Mouse (Mus musculus) neural tube, embryonic 11.5 days (tissue): ENCODE measurements around the gene Snrpf. TPM values are rescaled to one million over a fixed set of nuclear protein-coding genes. Genes with fewer than 3 reads are reported as not detected.

Experiments used
- ATAC-seq: fragments of 200-750 bp; cut with Nextera tagmentation; 2 replicates; pipeline ENCODE4 v1.8.0; 2017; ENCODE audit warnings: moderate number of reproducible peaks, mild to moderate bottlenecking, moderate TSS enrichment, moderate library complexity; ENCODE audit not compliant: insufficient read depth, low FRiP score, low TSS enrichment
- DNase-seq: peaks from one replicate; pipeline ENCODE4 v3.0.0-alpha.2; 2015; ENCODE audit warnings: low spot score
- H3K27ac ChIP-seq: fragments of 300-500 bp; sonication (generic); 2 replicates; pipeline ENCODE4 v1.5.1; 2014; ENCODE audit warnings: low read depth, mild to moderate bottlenecking, low read length
- H3K27me3 ChIP-seq: fragments of 300-500 bp; sonication (generic); 2 replicates; pipeline ENCODE4 v1.6.1; 2014; ENCODE audit warnings: mild to moderate bottlenecking, low read length, mixed read lengths; ENCODE audit not compliant: control insufficient read depth, insufficient read depth
- H3K36me3 ChIP-seq: fragments of 300-500 bp; sonication (generic); 2 replicates; pipeline ENCODE4 v1.6.1; 2014; ENCODE audit warnings: mild to moderate bottlenecking, low read length, moderate library complexity, mixed read lengths; ENCODE audit not compliant: control insufficient read depth, insufficient read depth
- H3K4me1 ChIP-seq: fragments of 300-500 bp; sonication (generic); 2 replicates; pipeline ENCODE4 v1.6.1; 2014; ENCODE audit warnings: low read length, mixed read lengths; ENCODE audit not compliant: control insufficient read depth, insufficient read depth
- H3K4me2 ChIP-seq: fragments of 300-500 bp; sonication (generic); 2 replicates; pipeline ENCODE4 v1.6.1; 2014; ENCODE audit warnings: low read depth, mild to moderate bottlenecking, moderate library complexity
- H3K4me3 ChIP-seq: fragments of 300-500 bp; sonication (generic); 2 replicates; pipeline ENCODE4 v1.5.1; 2014; ENCODE audit warnings: low read depth, low read length
- H3K9ac ChIP-seq: fragments of 300-500 bp; sonication (generic); 2 replicates; pipeline ENCODE4 v1.6.1; 2014; ENCODE audit warnings: mild to moderate bottlenecking, low read length
- H3K9me3 ChIP-seq: fragments of 300-500 bp; sonication (generic); 2 replicates; pipeline ENCODE4 v1.6.1; 2016; ENCODE audit warnings: low read length; ENCODE audit not compliant: control insufficient read depth
- WGBS: fragments of 180-500 bp; shearing (Covaris S2); extraction: QIAGEN DNeasy Blood & Tissue Kit; methylation state at CpG from one replicate; pipeline ENCODE4 v1.1.7; 2014; 5-methylcytosine and 5-hydroxymethylcytosine counted together
- polyA plus RNA-seq: library from polyadenylated mRNA; unstranded; fragments of >200 nt; fragmentation: Nextera tagmentation; extraction: Ambion mirVana; gene quantifications from 2 replicates; pipeline ENCODE4 v1.2.1, GENCODE M21; 2014

Snrpf gene
- polyA plus RNA-seq, 1 experiment from 2014 or later: 139 TPM

DNA sequence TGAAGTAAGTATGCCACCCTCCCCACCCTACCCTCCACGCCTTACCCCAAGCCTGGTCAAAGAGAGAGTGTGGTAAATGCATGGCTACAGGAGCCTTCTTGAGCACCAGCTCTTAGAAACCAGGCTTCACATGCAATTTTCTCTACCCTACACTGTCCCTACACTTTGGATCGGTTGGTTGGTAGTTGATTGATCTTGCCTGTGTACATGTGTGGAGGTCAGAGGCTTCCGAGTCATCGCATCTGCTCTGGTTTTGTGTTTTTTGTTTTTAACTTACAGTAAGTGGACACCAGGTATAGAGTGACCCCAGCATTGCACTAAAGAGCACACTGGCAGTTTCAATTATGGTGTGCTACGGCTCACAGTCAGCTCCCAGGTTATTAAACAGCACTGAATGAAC, 45.3 kb downstream of the Snrpf start:
- Histone ChIP-seq H3K9ac (no peak overlapping the region), H3K36me3 (no peaks in the 10 kb centered on the region), H3K4me3 (no peak overlapping the region), H3K27me3 (no peaks in the 10 kb centered on the region), H3K4me2 (no peak overlapping the region), H3K9me3 (no peaks in the 10 kb centered on the region), H3K27ac (no peak overlapping the region), H3K4me1 (no peaks in the 10 kb centered on the region)
- ATAC-seq: no peak
- no peak for DNase-seq
- 83% methylated on average over 5 of the region's 5 CpGs for WGBS

DNA sequence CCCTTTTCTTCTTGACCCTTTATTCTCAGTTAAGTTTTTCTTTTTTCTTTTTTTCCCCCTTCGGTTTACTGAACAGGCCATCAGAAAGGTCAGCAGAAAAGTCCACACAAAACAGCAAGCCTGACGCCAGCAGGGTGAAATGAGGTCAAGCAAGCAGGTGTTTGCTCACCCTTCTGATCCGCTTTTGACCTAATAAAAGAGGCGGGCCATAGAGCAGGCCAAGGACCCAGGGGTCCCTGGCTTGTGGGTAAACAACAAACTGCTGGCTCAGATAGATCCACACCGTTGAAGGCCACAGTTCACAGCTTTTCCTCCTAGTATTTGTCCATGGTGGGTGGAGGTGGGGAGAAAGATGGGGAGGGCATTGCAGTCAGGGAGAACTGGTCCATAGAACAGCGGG, 46.3 kb downstream of the Snrpf start:
- H3K27ac ChIP-seq: no peak overlapping the region
- H3K4me3 ChIP-seq: no peak overlapping the region
- no peaks in the 10 kb centered on the region for H3K4me1 ChIP-seq
- ATAC-seq: no peak
- DNase-seq: no peak
- H3K4me2 ChIP-seq: no peak overlapping the region
- H3K36me3 ChIP-seq: no peaks in the 10 kb centered on the region
- H3K9ac ChIP-seq: no peak overlapping the region
- H3K27me3 ChIP-seq: no peaks in the 10 kb centered on the region
- no peaks in the 10 kb centered on the region for H3K9me3 ChIP-seq
- WGBS: 58% methylated on average over 6 of the region's 6 CpGs

GRCm38 (mm10) chr10:93542356-93542755, 47.1 kb downstream of the Snrpf start:
- 47% methylated on average over 4 of the region's 4 CpGs for WGBS
- ATAC-seq: no peak

DNA sequence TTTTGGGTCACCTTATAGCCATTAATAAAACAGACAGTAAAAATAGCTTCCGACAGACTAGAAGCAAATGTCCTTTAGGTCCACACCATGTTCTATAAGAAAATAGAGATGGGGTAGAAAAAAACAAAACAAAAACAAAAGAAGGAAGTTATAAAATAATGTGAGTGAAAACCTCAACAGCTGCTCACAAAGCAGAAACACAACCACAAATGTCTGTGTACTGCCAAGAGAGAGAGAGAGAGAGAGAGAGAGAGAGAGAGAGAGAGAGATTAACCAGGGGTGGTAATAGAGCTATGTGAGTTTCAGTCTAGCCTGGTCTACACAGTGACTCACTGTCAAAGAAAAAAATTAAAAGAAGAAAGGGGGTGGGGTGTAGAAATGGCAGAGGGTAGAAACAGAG, 47.9 kb downstream of the Snrpf start:
- Histone ChIP-seq H3K27ac (no peak overlapping the region), H3K9ac (no peak overlapping the region), H3K36me3 (no peaks in the 10 kb centered on the region), H3K4me3 (no peak overlapping the region), H3K4me1 (no peaks in the 10 kb centered on the region), H3K4me2 (no peak overlapping the region), H3K27me3 (no peaks in the 10 kb centered on the region), H3K9me3 (no peaks in the 10 kb centered on the region)
- WGBS: 83% methylated on average over 1 of the region's 1 CpGs
- ATAC-seq (no peak), DNase-seq (no peak)

More at GRCm38 (mm10) chr10:93542356-93542755, 47.1 kb downstream of the Snrpf start:
- no peak overlapping the region for H3K4me3 ChIP-seq
- H3K36me3 ChIP-seq: no peaks in the 10 kb centered on the region
- no peak overlapping the region for H3K9ac ChIP-seq
- H3K4me2 ChIP-seq: no peak overlapping the region
- no peak overlapping the region for H3K27ac ChIP-seq
- DNase-seq: no peak
- no peaks in the 10 kb centered on the region for H3K4me1 ChIP-seq
- no peaks in the 10 kb centered on the region for H3K27me3 ChIP-seq
- H3K9me3 ChIP-seq: no peaks in the 10 kb centered on the region

GRCm38 (mm10) chr10:93540431-93541210, 48.9 kb downstream of the Snrpf start, which contains the start of gene Ccdc38:
Gene Ccdc38, plus strand, starts transcription at chr10:93540632.
- DNase-seq: no peak

DNA sequence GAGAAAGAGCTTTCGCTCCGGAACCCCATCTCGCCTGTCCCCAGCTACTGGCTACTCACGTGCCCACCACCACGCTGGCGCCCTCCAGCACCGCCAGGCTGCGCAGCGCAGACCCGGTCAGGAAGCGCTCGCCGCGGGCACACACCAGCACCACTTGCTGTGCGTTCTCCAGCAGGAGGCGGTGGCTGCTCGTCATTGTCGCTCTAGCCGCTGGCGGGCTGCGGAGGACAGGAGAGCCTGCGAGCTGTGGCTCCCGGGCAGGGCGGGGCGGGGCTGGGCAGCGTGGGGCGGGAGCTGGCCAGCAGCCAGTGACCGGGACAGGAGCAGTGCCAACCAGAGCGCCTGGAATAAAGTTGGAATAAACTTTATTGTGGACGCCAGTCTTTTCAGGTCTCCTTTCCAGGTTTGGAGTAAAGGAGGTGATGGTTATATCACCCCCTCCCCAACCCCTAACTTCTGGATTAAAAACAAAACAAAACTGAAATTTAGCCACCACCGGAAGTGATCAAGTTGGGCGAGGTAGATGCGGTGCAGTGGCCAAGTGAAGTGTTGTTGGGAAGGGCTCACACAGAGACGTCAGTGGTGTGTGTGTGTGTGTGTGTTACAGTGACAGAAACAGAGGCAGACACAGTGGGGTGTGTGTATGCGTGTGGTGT, 49.6 kb downstream of the Snrpf start, which contains the start of gene Amdhd1:
TSS of gene Amdhd1 (minus strand) at position 259 of the 656 bp plus-strand sequence.
- H3K4me2 ChIP-seq: peak within 1 kb of the TSS; percentile 67
- H3K4me3 ChIP-seq: peak within 1 kb of the TSS; percentile 29
- 6% methylated on average over 35 of the region's 35 CpGs for WGBS
- no peaks in the 10 kb centered on the region for H3K9me3 ChIP-seq
- DNase-seq (peak; percentile 87), ATAC-seq (peak; percentile 96)
- no peaks in the 10 kb centered on the region for H3K36me3 ChIP-seq
- peak within 1 kb of the TSS; percentile 18; the same call in 1 of the 2 replicates for H3K9ac ChIP-seq
- H3K27me3 ChIP-seq: 0 out of 2 replicates have a peak, but pooled peaks cover 5% of the 10 kb centered on the region
- H3K4me1 ChIP-seq: no peaks in the 10 kb centered on the region
- H3K27ac ChIP-seq: no peak within 1 kb of the TSS

More at GRCm38 (mm10) chr10:93540431-93541210, 48.9 kb downstream of the Snrpf start, which contains the start of gene Ccdc38:
- Histone ChIP-seq H3K9me3 (no peaks in the 10 kb centered on the region), H3K4me2 (peak within 1 kb of the TSS; percentile 67), H3K27ac (no peak within 1 kb of the TSS), H3K9ac (peak within 1 kb of the TSS; percentile 18; the same call in 1 of the 2 replicates), H3K27me3 (no peaks in the 10 kb centered on the region), H3K4me1 (no peaks in the 10 kb centered on the region), H3K36me3 (no peaks in the 10 kb centered on the region), H3K4me3 (peak within 1 kb of the TSS; percentile 29)
- peak; percentile 28; the same call in 1 of the 2 replicates for ATAC-seq
- WGBS: 77% methylated on average over 17 of the region's 17 CpGs

GRCm38 (mm10) chr10:93538818-93539217, 50.7 kb downstream of the Snrpf start:
- Histone ChIP-seq H3K9me3 (no peaks in the 10 kb centered on the region), H3K4me2 (no peak overlapping the region), H3K36me3 (no peaks in the 10 kb centered on the region), H3K9ac (no peak overlapping the region), H3K4me3 (no peak overlapping the region), H3K4me1 (no peaks in the 10 kb centered on the region), H3K27me3 (0 out of 2 replicates have a peak, but pooled peaks cover 5% of the 10 kb centered on the region), H3K27ac (no peak overlapping the region)
- DNase-seq (no peak), ATAC-seq (no peak)
- 49% methylated on average over 6 of the region's 6 CpGs for WGBS

DNA sequence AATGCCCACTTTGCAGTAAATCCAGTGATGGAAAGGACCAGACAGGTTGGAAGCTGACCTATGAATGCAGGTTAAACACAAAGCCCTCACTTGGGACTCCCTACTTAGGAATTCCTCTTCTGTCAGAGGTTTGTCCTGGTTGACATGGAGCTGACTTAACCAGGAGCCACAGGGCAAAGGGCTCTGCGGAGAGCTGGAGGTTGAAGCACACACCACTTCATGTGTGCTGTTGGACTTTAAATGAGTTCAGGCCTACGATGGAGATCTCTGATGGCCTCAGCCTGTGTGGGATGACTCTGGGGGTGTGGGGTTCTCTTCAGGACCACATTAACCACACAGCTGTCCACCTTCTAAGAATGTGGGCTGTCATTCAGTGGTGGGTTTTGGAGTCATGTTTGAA, 51.2 kb downstream of the Snrpf start:
- 89% methylated on average over 2 of the region's 2 CpGs for WGBS
- DNase-seq (no peak), ATAC-seq (no peak)
- H3K27me3 ChIP-seq: 0 out of 2 replicates have a peak, but pooled peaks cover 5% of the 10 kb centered on the region
- H3K4me2 ChIP-seq: no peak overlapping the region
- no peak overlapping the region for H3K9ac ChIP-seq
- H3K9me3 ChIP-seq: no peaks in the 10 kb centered on the region
- no peaks in the 10 kb centered on the region for H3K36me3 ChIP-seq
- no peak overlapping the region for H3K4me3 ChIP-seq
- H3K27ac ChIP-seq: no peak overlapping the region
- H3K4me1 ChIP-seq: no peaks in the 10 kb centered on the region
